Mouse (Mus musculus): ENCODE data around the gene Mettl14. TPM values are rescaled to one million over a fixed set of nuclear protein-coding genes. Genes with fewer than 3 reads are reported as not detected.

Gene Mettl14
- total and polyA plus RNA-seq, 3 experiments, result 8.5 to 18.8 TPM; not detected in 1

GRCm38 (mm10) chr3:123341049-123341448 is 44.9 kb downstream of the Mettl14 start:
- Histone ChIP-seq H3K36me3 (ENCODE audit: control insufficient read depth in 1 of 2, insufficient read depth in 2 of 2, low read length in 2 of 2) (peaks cover 0 to 9% of the 10 kb centered on the region in 2 experiments; a peak in 3 of 4 replicates), H3K27me3 (ENCODE audit: control insufficient read depth in 1 of 2, insufficient read depth in 2 of 2, low read length in 2 of 2) (no peaks in the 10 kb centered on the region), H3K9ac (ENCODE audit: control insufficient read depth, low read depth, low read length, poor library complexity, severe bottlenecking) (no peak overlapping the region), H3K9me3 (replicated peaks; ENCODE audit: insufficient read depth, low read length) (no peaks in the 10 kb centered on the region), H3K27ac (ENCODE audit: control insufficient read depth, low read depth, low read length) (no peak overlapping the region), H3K79me2 (ENCODE audit: control insufficient read depth, insufficient read depth, low read length, poor library complexity) (no peaks in the 10 kb centered on the region), H3K4me3 (ENCODE audit: control insufficient read depth in 1 of 2, insufficient read depth in 1 of 2, low read depth in 2 of 2, low read length in 2 of 2) (no peak overlapping the region), H3K4me1 (ENCODE audit: control insufficient read depth in 1 of 2, insufficient read depth in 2 of 2, low read length in 2 of 2) (peaks cover 2 to 8% of the 10 kb centered on the region in 2 experiments)
- TF ChIP-seq KAT2A (conservative IDR thresholded peaks at IDR 0.05; ENCODE audit: low read depth, low read length), result no peak
- TF ChIP-seq UBTF (IDR thresholded peaks at IDR 0.05; ENCODE audit: borderline replicate concordance, insufficient read depth, low read depth, low read length), result no peak
- TF ChIP-seq E2F4 (IDR thresholded peaks at IDR 0.05; ENCODE audit: borderline replicate concordance, low read depth, low read length), result no peak
- no peak for TF ChIP-seq BHLHE40 (IDR thresholded peaks at IDR 0.05; ENCODE audit: borderline replicate concordance, low read depth, low read length)
- no peak for TF ChIP-seq CHD2 (IDR thresholded peaks at IDR 0.05; ENCODE audit: low read length)
- TF ChIP-seq ZNF384 (IDR thresholded peaks at IDR 0.05; ENCODE audit: low read depth, low read length), result no peak
- no peak for TF ChIP-seq RCOR1 (IDR thresholded peaks at IDR 0.05; ENCODE audit: low read depth, low read length)
- no peak for TF ChIP-seq MAZ (IDR thresholded peaks at IDR 0.05; ENCODE audit: low read depth, low read length)
- no peak for TF ChIP-seq NRF1 (IDR thresholded peaks at IDR 0.05; ENCODE audit: insufficient read depth, low read depth, low read length, poor library complexity, severe bottlenecking)
- no peak for TF ChIP-seq EP300 (IDR thresholded peaks at IDR 0.05; ENCODE audit: low read depth in 1 of 2, low read length in 2 of 2)
- TF ChIP-seq CTCF (IDR thresholded peaks at IDR 0.05 in 2 of 3, conservative IDR thresholded peaks at IDR 0.05 in 1 of 3; ENCODE audit: control insufficient read depth in 1 of 3, insufficient read depth in 1 of 3, low read depth in 2 of 3, low read length in 3 of 3, poor library complexity in 1 of 3, severe bottlenecking in 1 of 3), result no peak
- no peak for TF ChIP-seq MXI1 (IDR thresholded peaks at IDR 0.05; ENCODE audit: low read depth, low read length)
- TF ChIP-seq SMC3 (IDR thresholded peaks at IDR 0.05; ENCODE audit: low read depth, low read length), result no peak
- TF ChIP-seq MAFK (IDR thresholded peaks at IDR 0.05; ENCODE audit: borderline replicate concordance, low read depth, low read length), result no peak
- no peak for TF ChIP-seq MAX (IDR thresholded peaks at IDR 0.05; ENCODE audit: low read length)
- no peak for TF ChIP-seq ELF1 (IDR thresholded peaks at IDR 0.05; ENCODE audit: low read depth, low read length)
- no peak for DNase-seq (ENCODE audit: low read depth, low spot score)

GRCm38 (mm10) chr3:123338666-123339195 is 47.2 kb downstream of the Mettl14 start:
- peak; percentile 41 for DNase-seq (ENCODE audit: low read depth, low spot score)
- Histone ChIP-seq H3K36me3 (ENCODE audit: control insufficient read depth in 1 of 2, insufficient read depth in 2 of 2, low read length in 2 of 2) (peaks cover 0 to 10% of the 10 kb centered on the region in 2 experiments; a peak in 3 of 4 replicates), H3K27me3 (ENCODE audit: control insufficient read depth in 1 of 2, insufficient read depth in 2 of 2, low read length in 2 of 2) (no peaks in the 10 kb centered on the region), H3K4me3 (ENCODE audit: control insufficient read depth in 1 of 2, insufficient read depth in 1 of 2, low read depth in 2 of 2, low read length in 2 of 2) (no peak overlapping the region), H3K27ac (ENCODE audit: control insufficient read depth, low read depth, low read length) (no peak overlapping the region), H3K9ac (ENCODE audit: control insufficient read depth, low read depth, low read length, poor library complexity, severe bottlenecking) (no peak overlapping the region), H3K9me3 (replicated peaks; ENCODE audit: insufficient read depth, low read length) (no peaks in the 10 kb centered on the region), H3K4me1 (ENCODE audit: control insufficient read depth in 1 of 2, insufficient read depth in 2 of 2, low read length in 2 of 2) (peaks cover 2 to 9% of the 10 kb centered on the region in 2 experiments), H3K79me2 (ENCODE audit: control insufficient read depth, insufficient read depth, low read length, poor library complexity) (no peaks in the 10 kb centered on the region)
- TF ChIP-seq USF2 (IDR thresholded peaks at IDR 0.05; ENCODE audit: borderline replicate concordance in 1 of 2, insufficient read depth in 1 of 2, low read depth in 1 of 2, low read length in 2 of 2), result no peak
- TF ChIP-seq CHD2 (IDR thresholded peaks at IDR 0.05; ENCODE audit: low read length), result no peak
- TF ChIP-seq MAZ (IDR thresholded peaks at IDR 0.05; ENCODE audit: low read depth, low read length), result no peak
- no peak for TF ChIP-seq MYC (IDR thresholded peaks at IDR 0.05; ENCODE audit: low read depth, low read length)
- no peak for TF ChIP-seq SMC3 (IDR thresholded peaks at IDR 0.05; ENCODE audit: low read depth, low read length)
- no peak for TF ChIP-seq MAFK (IDR thresholded peaks at IDR 0.05; ENCODE audit: borderline replicate concordance, low read depth, low read length)
- no peak for TF ChIP-seq EP300 (IDR thresholded peaks at IDR 0.05; ENCODE audit: low read depth in 1 of 2, low read length in 2 of 2)
- TF ChIP-seq TAL1 (IDR thresholded peaks at IDR 0.05; ENCODE audit: low read length), result no peak
- no peak for TF ChIP-seq E2F4 (IDR thresholded peaks at IDR 0.05; ENCODE audit: borderline replicate concordance, low read depth, low read length)
- TF ChIP-seq GABPA (IDR thresholded peaks at IDR 0.05; ENCODE audit: low read depth, low read length), result no peak
- TF ChIP-seq CTCF (IDR thresholded peaks at IDR 0.05 in 2 of 3, conservative IDR thresholded peaks at IDR 0.05 in 1 of 3; ENCODE audit: control insufficient read depth in 1 of 3, insufficient read depth in 1 of 3, low read depth in 2 of 3, low read length in 3 of 3, poor library complexity in 1 of 3, severe bottlenecking in 1 of 3), result no peak
- no peak for TF ChIP-seq MXI1 (IDR thresholded peaks at IDR 0.05; ENCODE audit: low read depth, low read length)
- no peak for TF ChIP-seq SIN3A (IDR thresholded peaks at IDR 0.05; ENCODE audit: low read length)
- no peak for TF ChIP-seq POLR2AphosphoS2 (IDR thresholded peaks at IDR 0.05; ENCODE audit: low read length)
- TF ChIP-seq ELF1 (IDR thresholded peaks at IDR 0.05; ENCODE audit: low read depth, low read length), result no peak
- TF ChIP-seq RAD21 (IDR thresholded peaks at IDR 0.05; ENCODE audit: low read depth, low read length), result no peak

Data from MEL (cell line).